Mouse (Mus musculus): ENCODE measurements at regions not wholly inside any gene's neighbourhood (a gene's known extent, or its start where the extent isn't known, plus 50 kb on each side); places are given as distances from the start of the nearest gene placed in this dataset.

- peak; percentile 47; the same call in 1 of the 2 replicates for ATAC-seq (ENCODE audit: insufficient number of reproducible peaks, low FRiP score, low TSS enrichment, low read depth)
- WGBS, result 83% methylated on average over 8 of the region's 8 CpGs
- no peak for DNase-seq (ENCODE audit: low spot score)
Observed at GRCm38 (mm10) chr7:113688231-113688669, 77.5 kb upstream of the Spon1 start.

GRCm38 (mm10) chr7:113688717-113689116 is 77.1 kb upstream of the Spon1 start:
- H3K9me3 ChIP-seq (ENCODE audit: control insufficient read depth, low read length), result no peaks in the 10 kb centered on the region
- no peak overlapping the region for H3K9ac ChIP-seq (ENCODE audit: low read length)
- H3K27ac ChIP-seq (replicated peaks; ENCODE audit: low read depth, low read length), result no peak overlapping the region
- no peaks in the 10 kb centered on the region for H3K27me3 ChIP-seq (ENCODE audit: control insufficient read depth, insufficient read depth, low read length)
- 98% methylated on average over 1 of the region's 1 CpGs for WGBS
- H3K36me3 ChIP-seq (ENCODE audit: control insufficient read depth, insufficient read depth, low read length), result no peaks in the 10 kb centered on the region
- ATAC-seq (ENCODE audit: insufficient number of reproducible peaks, low FRiP score, low TSS enrichment, low read depth) (no peak), DNase-seq (ENCODE audit: low spot score) (no peak)
- H3K4me3 ChIP-seq (ENCODE audit: low read depth, low read length), result no peak overlapping the region
- H3K4me2 ChIP-seq (ENCODE audit: low read depth, severe bottlenecking), result no peak overlapping the region
- no peaks in the 10 kb centered on the region for H3K4me1 ChIP-seq (ENCODE audit: control insufficient read depth, insufficient read depth, low read length)

More at GRCm38 (mm10) chr7:113688231-113688669, 77.5 kb upstream of the Spon1 start:
- H3K27me3 ChIP-seq (ENCODE audit: control insufficient read depth, insufficient read depth, low read length), result no peaks in the 10 kb centered on the region
- no peaks in the 10 kb centered on the region for H3K4me1 ChIP-seq (ENCODE audit: control insufficient read depth, insufficient read depth, low read length)
- H3K4me3 ChIP-seq (ENCODE audit: low read depth, low read length), result no peak overlapping the region
- H3K36me3 ChIP-seq (ENCODE audit: control insufficient read depth, insufficient read depth, low read length), result no peaks in the 10 kb centered on the region
- H3K27ac ChIP-seq (replicated peaks; ENCODE audit: low read depth, low read length), result no peak overlapping the region
- H3K9ac ChIP-seq (ENCODE audit: low read length), result no peak overlapping the region
- H3K9me3 ChIP-seq (ENCODE audit: control insufficient read depth, low read length), result no peaks in the 10 kb centered on the region
- no peak overlapping the region for H3K4me2 ChIP-seq (ENCODE audit: low read depth, severe bottlenecking)

- no peak overlapping the region for H3K4me3 ChIP-seq (ENCODE audit: low read depth, low read length)
- 85% methylated on average over 2 of the region's 2 CpGs for WGBS
- ATAC-seq (ENCODE audit: insufficient number of reproducible peaks, low FRiP score, low TSS enrichment, low read depth) (no peak), DNase-seq (ENCODE audit: low spot score) (no peak)
- H3K4me2 ChIP-seq (ENCODE audit: low read depth, severe bottlenecking), result no peak overlapping the region
- no peak overlapping the region for H3K9ac ChIP-seq (ENCODE audit: low read length)
- H3K4me1 ChIP-seq (ENCODE audit: control insufficient read depth, insufficient read depth, low read length), result no peaks in the 10 kb centered on the region
- no peaks in the 10 kb centered on the region for H3K27me3 ChIP-seq (ENCODE audit: control insufficient read depth, insufficient read depth, low read length)
- no peak overlapping the region for H3K27ac ChIP-seq (replicated peaks; ENCODE audit: low read depth, low read length)
- no peaks in the 10 kb centered on the region for H3K9me3 ChIP-seq (ENCODE audit: control insufficient read depth, low read length)
- no peaks in the 10 kb centered on the region for H3K36me3 ChIP-seq (ENCODE audit: control insufficient read depth, insufficient read depth, low read length)
Observed at GRCm38 (mm10) chr7:113689131-113689530, 76.7 kb upstream of the Spon1 start.

GRCm38 (mm10) chr7:113691756-113692155 is 74.0 kb upstream of the Spon1 start:
- H3K27ac ChIP-seq (replicated peaks; ENCODE audit: low read depth, low read length), result no peak overlapping the region
- DNase-seq (ENCODE audit: low spot score), result no peak
- WGBS, result 87% methylated on average over 2 of the region's 2 CpGs
- ATAC-seq (ENCODE audit: insufficient number of reproducible peaks, low FRiP score, low TSS enrichment, low read depth), result no peak
- H3K36me3 ChIP-seq (ENCODE audit: control insufficient read depth, insufficient read depth, low read length), result no peaks in the 10 kb centered on the region
- H3K4me1 ChIP-seq (ENCODE audit: control insufficient read depth, insufficient read depth, low read length), result 0 out of 2 replicates have a peak, but pooled peaks cover 2% of the 10 kb centered on the region
- no peak overlapping the region for H3K4me2 ChIP-seq (ENCODE audit: low read depth, severe bottlenecking)
- H3K27me3 ChIP-seq (ENCODE audit: control insufficient read depth, insufficient read depth, low read length), result no peaks in the 10 kb centered on the region
- H3K4me3 ChIP-seq (ENCODE audit: low read depth, low read length), result no peak overlapping the region
- H3K9me3 ChIP-seq (ENCODE audit: control insufficient read depth, low read length), result no peaks in the 10 kb centered on the region
- no peak overlapping the region for H3K9ac ChIP-seq (ENCODE audit: low read length)

GRCm38 (mm10) chr7:113693526-113693925 is 72.3 kb upstream of the Spon1 start:
- no peak overlapping the region for H3K27ac ChIP-seq (replicated peaks; ENCODE audit: low read depth, low read length)
- 29% methylated on average over 3 of the region's 3 CpGs for WGBS
- no peak for DNase-seq (ENCODE audit: low spot score)

GRCm38 (mm10) chr7:113694466-113694865 is 71.3 kb upstream of the Spon1 start:
- Histone ChIP-seq H3K27ac (replicated peaks; ENCODE audit: low read depth, low read length) (no peak overlapping the region), H3K36me3 (ENCODE audit: control insufficient read depth, insufficient read depth, low read length) (no peaks in the 10 kb centered on the region), H3K27me3 (ENCODE audit: control insufficient read depth, insufficient read depth, low read length) (no peaks in the 10 kb centered on the region), H3K9me3 (ENCODE audit: control insufficient read depth, low read length) (no peaks in the 10 kb centered on the region), H3K4me1 (ENCODE audit: control insufficient read depth, insufficient read depth, low read length) (0 out of 2 replicates have a peak, but pooled peaks cover 2% of the 10 kb centered on the region), H3K4me3 (ENCODE audit: low read depth, low read length) (no peak overlapping the region), H3K4me2 (ENCODE audit: low read depth, severe bottlenecking) (no peak overlapping the region), H3K9ac (ENCODE audit: low read length) (no peak overlapping the region)
- DNase-seq (ENCODE audit: low spot score) (no peak), ATAC-seq (ENCODE audit: insufficient number of reproducible peaks, low FRiP score, low TSS enrichment, low read depth) (no peak)
- WGBS, result 65% methylated on average over 5 of the region's 5 CpGs

More at GRCm38 (mm10) chr7:113693526-113693925, 72.3 kb upstream of the Spon1 start:
- Histone ChIP-seq H3K9ac (ENCODE audit: low read length) (no peak overlapping the region), H3K4me2 (ENCODE audit: low read depth, severe bottlenecking) (no peak overlapping the region), H3K4me3 (ENCODE audit: low read depth, low read length) (no peak overlapping the region), H3K9me3 (ENCODE audit: control insufficient read depth, low read length) (no peaks in the 10 kb centered on the region), H3K4me1 (ENCODE audit: control insufficient read depth, insufficient read depth, low read length) (0 out of 2 replicates have a peak, but pooled peaks cover 2% of the 10 kb centered on the region), H3K27me3 (ENCODE audit: control insufficient read depth, insufficient read depth, low read length) (no peaks in the 10 kb centered on the region), H3K36me3 (ENCODE audit: control insufficient read depth, insufficient read depth, low read length) (no peaks in the 10 kb centered on the region)
- ATAC-seq (ENCODE audit: insufficient number of reproducible peaks, low FRiP score, low TSS enrichment, low read depth), result no peak

GRCm38 (mm10) chr7:113705929-113706328 is 59.9 kb upstream of the Spon1 start:
- Histone ChIP-seq H3K27me3 (ENCODE audit: control insufficient read depth, insufficient read depth, low read length) (no peaks in the 10 kb centered on the region), H3K9me3 (ENCODE audit: control insufficient read depth, low read length) (no peaks in the 10 kb centered on the region), H3K27ac (replicated peaks; ENCODE audit: low read depth, low read length) (no peak overlapping the region), H3K36me3 (ENCODE audit: control insufficient read depth, insufficient read depth, low read length) (no peaks in the 10 kb centered on the region), H3K4me3 (ENCODE audit: low read depth, low read length) (no peak overlapping the region), H3K4me1 (ENCODE audit: control insufficient read depth, insufficient read depth, low read length) (no peaks in the 10 kb centered on the region), H3K4me2 (ENCODE audit: low read depth, severe bottlenecking) (no peak overlapping the region), H3K9ac (ENCODE audit: low read length) (no peak overlapping the region)
- DNase-seq (ENCODE audit: low spot score), result no peak
- ATAC-seq (ENCODE audit: insufficient number of reproducible peaks, low FRiP score, low TSS enrichment, low read depth), result no peak

GRCm38 (mm10) chr7:113707596-113707995 is 58.2 kb upstream of the Spon1 start:
- Histone ChIP-seq H3K4me3 (ENCODE audit: low read depth, low read length) (no peak overlapping the region), H3K4me1 (ENCODE audit: control insufficient read depth, insufficient read depth, low read length) (no peaks in the 10 kb centered on the region), H3K9ac (ENCODE audit: low read length) (no peak overlapping the region), H3K9me3 (ENCODE audit: control insufficient read depth, low read length) (no peaks in the 10 kb centered on the region), H3K27ac (replicated peaks; ENCODE audit: low read depth, low read length) (no peak overlapping the region), H3K27me3 (ENCODE audit: control insufficient read depth, insufficient read depth, low read length) (no peaks in the 10 kb centered on the region), H3K4me2 (ENCODE audit: low read depth, severe bottlenecking) (no peak overlapping the region), H3K36me3 (ENCODE audit: control insufficient read depth, insufficient read depth, low read length) (no peaks in the 10 kb centered on the region)
- WGBS, result 87% methylated on average over 2 of the region's 2 CpGs
- ATAC-seq (ENCODE audit: insufficient number of reproducible peaks, low FRiP score, low TSS enrichment, low read depth) (no peak), DNase-seq (ENCODE audit: low spot score) (no peak)
